Mouse (Mus musculus) kidney, adult 2 months (tissue): ENCODE data around the gene Pdhx.

ENCODE experiments used
- CTCF ChIP-seq: fragments of 200-500 bp; conservative IDR thresholded peaks from 2 replicates; pipeline ENCODE4 v1.5.1; 2011; ENCODE audit warnings: low read depth, mild to moderate bottlenecking, control low read depth, low read length, moderate library complexity, mixed read lengths; ENCODE audit not compliant: insufficient read depth, insufficient read length
- POLR2A ChIP-seq: fragments of 200-500 bp; IDR thresholded peaks from one replicate; pipeline ENCODE4 v1.6.1; 2011; ENCODE audit warnings: low read depth, low read length, control low read depth

DNA sequence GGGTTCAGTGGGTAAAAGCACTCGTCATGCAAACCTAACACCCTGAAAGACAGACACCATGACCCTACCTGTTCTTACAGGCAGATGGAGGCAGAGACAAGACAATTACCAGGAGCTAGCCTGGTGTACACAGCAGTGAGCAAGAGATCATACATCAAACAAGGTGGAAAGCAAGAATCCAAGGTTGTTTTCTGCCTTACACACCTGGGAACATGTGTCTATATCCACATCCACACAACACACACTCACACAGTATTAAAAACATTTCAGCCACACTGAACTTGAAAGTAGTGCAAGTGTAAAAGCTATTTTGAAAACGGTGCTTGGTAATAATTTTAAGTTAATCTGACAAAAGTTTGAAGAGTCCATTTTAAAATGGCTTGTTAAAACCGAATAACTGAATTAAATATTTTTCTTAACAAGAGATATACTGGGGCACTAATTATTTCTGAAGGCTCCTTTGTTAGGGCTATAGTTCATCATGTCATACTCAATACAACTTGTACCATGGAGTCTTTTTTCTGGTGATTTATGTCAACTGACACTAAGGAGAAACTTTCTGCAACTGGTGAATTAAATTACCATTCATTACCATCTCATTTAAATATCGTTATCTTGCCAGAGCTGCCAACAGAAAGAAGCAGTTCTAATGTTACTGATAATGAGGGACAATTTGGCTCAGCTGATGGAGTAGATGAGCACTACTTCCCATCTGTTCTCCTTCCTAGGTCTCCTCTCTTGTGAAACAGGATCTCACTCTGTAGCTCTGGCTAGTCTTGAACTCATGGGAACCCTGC lies 52.9 kb downstream of the Pdhx start:
- no peak for TF ChIP-seq POLR2A
- no peak for TF ChIP-seq CTCF
